Mouse (Mus musculus) thymus, adult 2 months (tissue): ENCODE data around the gene Ccdc58. TPM values are rescaled to one million over a fixed set of nuclear protein-coding genes. Genes with fewer than 3 reads are reported as not detected.

Experiments
- DNase-seq: peaks from one replicate; pipeline ENCODE4 v3.0.0; 2021
- H3K27ac ChIP-seq: fragments of 200-500 bp; 2 replicates; pipeline ENCODE4 v1.5.1; 2012; ENCODE audit warnings: low read length, control low read depth; ENCODE audit not compliant: control insufficient read depth, insufficient read depth
- H3K27me3 ChIP-seq: fragments of 200-500 bp; 2 replicates; pipeline ENCODE4 v1.6.1; 2012; ENCODE audit warnings: mild to moderate bottlenecking, low read length, moderate library complexity, mixed read lengths; ENCODE audit not compliant: control insufficient read depth, insufficient read depth
- H3K36me3 ChIP-seq: fragments of 200-500 bp; 2 replicates; pipeline ENCODE4 v1.6.1; 2012; ENCODE audit warnings: mild to moderate bottlenecking, low read length, moderate library complexity; ENCODE audit not compliant: control insufficient read depth, insufficient read depth
- H3K4me1 ChIP-seq: fragments of 200-500 bp; replicated peaks from 2 replicates; pipeline ENCODE4 v1.6.1; 2012; ENCODE audit warnings: low read length; ENCODE audit not compliant: control insufficient read depth, insufficient read depth
- H3K4me3 ChIP-seq: fragments of 200-500 bp; 2 replicates; pipeline ENCODE4 v1.5.1; 2012; ENCODE audit warnings: mild to moderate bottlenecking, low read length, control low read depth, moderate library complexity; ENCODE audit not compliant: control insufficient read depth, insufficient read depth
- CTCF ChIP-seq: fragments of 200-500 bp; IDR thresholded peaks from 2 replicates; pipeline ENCODE4 v1.5.1; 2012; ENCODE audit warnings: mild to moderate bottlenecking, control low read depth, low read length, moderate library complexity, borderline replicate concordance; ENCODE audit not compliant: control insufficient read depth, poor library complexity, insufficient read depth; ENCODE audit errors: extremely low read depth
- POLR2A ChIP-seq: fragments of 200-500 bp; IDR thresholded peaks from 2 replicates; pipeline ENCODE4 v1.6.1; 2012; ENCODE audit warnings: mild to moderate bottlenecking, low read length, control low read depth, moderate library complexity; ENCODE audit not compliant: control insufficient read depth, poor library complexity, insufficient read depth; ENCODE audit errors: extremely low read depth
- WGBS: fragments of 180-500 bp; shearing (Covaris S2); methylation state at CpG from one replicate; pipeline ENCODE4 v1.1.7; 2018; 5-methylcytosine and 5-hydroxymethylcytosine counted together
- polyA plus RNA-seq: library from polyadenylated mRNA; depleted of rRNA; stranded (reverse); fragments of >200 nt; gene quantifications from 2 replicates; pipeline ENCODE4 v1.2.3, GENCODE M21; 2012

The Ccdc58 gene
- polyA plus RNA-seq, 1 experiment: 7.6 TPM

DNA sequence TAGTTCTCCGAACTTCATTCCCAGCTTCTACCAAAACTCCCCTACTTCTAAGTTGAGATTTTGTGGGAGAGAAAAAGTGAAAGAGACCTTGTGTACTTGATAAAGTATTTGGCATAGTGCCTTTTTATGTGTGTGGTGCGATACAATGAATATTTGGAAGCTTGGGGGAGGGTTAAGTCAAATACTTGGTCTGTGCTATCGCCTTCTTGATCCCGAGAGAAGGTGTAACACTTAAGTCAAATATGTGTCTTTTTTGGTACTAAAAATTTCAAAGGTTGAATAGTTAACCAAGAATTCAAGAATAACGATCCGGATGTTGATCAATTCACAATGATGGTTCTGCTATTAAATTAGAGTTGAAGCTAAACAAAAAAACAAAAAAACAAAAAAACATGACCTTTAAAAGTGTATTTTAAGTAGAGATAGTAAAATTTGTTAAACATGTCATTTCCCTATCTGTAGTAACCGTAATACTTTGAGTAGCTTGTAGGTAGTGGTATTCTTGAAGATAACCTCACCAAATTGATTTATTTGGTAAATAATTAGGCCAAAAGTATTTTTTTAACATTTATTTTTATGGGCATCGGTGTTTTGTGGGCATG lies 1.0 kb downstream of the Ccdc58 start:
- Histone ChIP-seq H3K4me1 (peaks cover 4% of the 10 kb centered on the region; the same call in 1 of the 2 replicates), H3K4me3 (peak overlapping the region; percentile 78), H3K36me3 (no peaks in the 10 kb centered on the region), H3K27me3 (no peaks in the 10 kb centered on the region), H3K27ac (no peak overlapping the region)
- no peak for DNase-seq
- TF ChIP-seq POLR2A: no peak
- no peak for TF ChIP-seq CTCF
- WGBS: 33% methylated on average over 8 of the region's 8 CpGs

DNA sequence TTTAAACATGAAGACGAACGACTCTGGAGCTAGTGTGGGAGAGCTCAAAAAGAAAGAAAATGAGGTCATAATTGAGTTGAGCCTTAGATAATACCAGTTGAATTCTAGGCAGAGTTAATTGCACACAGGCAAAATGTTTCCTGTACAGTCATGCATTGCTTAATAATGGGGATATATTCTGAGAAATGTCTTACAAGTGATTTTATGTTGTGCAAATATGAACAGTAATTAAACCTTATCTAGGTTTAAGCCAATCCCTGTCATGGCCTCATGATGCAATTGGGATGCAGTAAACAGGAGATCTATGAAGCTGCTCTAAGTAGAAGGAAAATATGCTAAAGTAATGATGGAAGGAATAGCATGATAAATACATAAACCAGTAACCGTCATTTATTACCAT lies 3.3 kb downstream of the Ccdc58 start:
- Histone ChIP-seq H3K27me3 (no peaks in the 10 kb centered on the region), H3K4me1 (peaks cover 4% of the 10 kb centered on the region; the same call in 1 of the 2 replicates), H3K36me3 (no peaks in the 10 kb centered on the region), H3K27ac (no peak overlapping the region), H3K4me3 (no peak overlapping the region)
- TF ChIP-seq POLR2A (no peak), CTCF (no peak)
- WGBS: 95% methylated on average over 3 of the region's 3 CpGs
- no peak for DNase-seq

DNA sequence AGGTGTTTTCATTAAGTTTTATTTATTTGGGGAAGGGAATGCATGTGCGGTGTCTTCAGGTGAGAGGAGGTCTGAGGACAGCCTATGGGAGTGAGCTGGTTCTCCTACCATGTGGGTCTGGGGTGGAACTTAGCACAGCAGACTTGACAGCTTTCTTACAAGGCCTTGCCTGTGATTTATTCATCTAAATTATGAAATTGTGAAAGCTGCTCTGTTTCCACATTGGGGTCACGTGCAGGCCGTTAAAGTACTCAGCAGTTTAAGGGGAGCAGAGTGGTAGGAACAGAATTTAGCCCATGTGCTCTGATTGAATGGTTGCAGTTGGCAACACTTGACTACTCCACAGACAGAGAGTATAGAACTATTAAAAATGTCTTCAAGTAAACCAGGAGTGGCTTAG lies 8.4 kb downstream of the Ccdc58 start:
- WGBS: over 99% methylated on average over 3 of the region's 3 CpGs
- TF ChIP-seq POLR2A (no peak), CTCF (no peak)
- no peak overlapping the region for H3K27ac ChIP-seq
- H3K36me3 ChIP-seq: no peaks in the 10 kb centered on the region
- H3K27me3 ChIP-seq: no peaks in the 10 kb centered on the region
- no peak for DNase-seq
- H3K4me1 ChIP-seq: no peaks in the 10 kb centered on the region
- H3K4me3 ChIP-seq: no peak overlapping the region

DNA sequence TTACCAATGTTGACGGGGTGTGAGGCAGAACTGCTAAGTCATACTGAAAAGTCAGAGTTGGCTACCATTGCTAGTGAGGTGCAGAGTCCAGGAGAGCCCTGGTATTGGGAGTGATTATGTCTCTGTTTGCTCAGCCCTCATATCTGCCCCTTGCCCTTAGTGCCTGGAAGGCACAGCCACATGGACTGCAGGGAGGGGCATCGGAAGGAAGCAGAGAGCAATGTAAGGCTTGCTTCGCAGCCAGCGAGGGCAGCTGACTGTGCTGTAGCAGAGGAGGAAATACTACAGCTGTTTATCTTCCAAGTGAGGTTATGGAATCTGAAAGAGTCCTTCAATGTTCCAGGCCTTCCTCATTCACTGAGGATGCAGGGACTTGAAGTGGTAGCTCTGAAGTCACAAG lies 16.4 kb downstream of the Ccdc58 start:
- Histone ChIP-seq H3K27me3 (no peaks in the 10 kb centered on the region), H3K27ac (no peak overlapping the region), H3K36me3 (peaks cover 6% of the 10 kb centered on the region; the same call in 1 of the 2 replicates), H3K4me3 (no peak overlapping the region), H3K4me1 (no peaks in the 10 kb centered on the region)
- WGBS: 90% methylated on average over 4 of the region's 4 CpGs
- TF ChIP-seq CTCF (no peak), POLR2A (no peak)
- no peak for DNase-seq

GRCm38 (mm10) chr16:36089065-36089464 lies 17.6 kb downstream of the Ccdc58 start:
- no peak overlapping the region for H3K4me3 ChIP-seq
- no peak for DNase-seq
- no peaks in the 10 kb centered on the region for H3K27me3 ChIP-seq
- H3K27ac ChIP-seq: no peak overlapping the region
- TF ChIP-seq POLR2A (no peak), CTCF (no peak)
- WGBS: 95% methylated on average over 7 of the region's 7 CpGs
- no peaks in the 10 kb centered on the region for H3K4me1 ChIP-seq
- peaks cover 6% of the 10 kb centered on the region; the same call in 1 of the 2 replicates for H3K36me3 ChIP-seq

DNA sequence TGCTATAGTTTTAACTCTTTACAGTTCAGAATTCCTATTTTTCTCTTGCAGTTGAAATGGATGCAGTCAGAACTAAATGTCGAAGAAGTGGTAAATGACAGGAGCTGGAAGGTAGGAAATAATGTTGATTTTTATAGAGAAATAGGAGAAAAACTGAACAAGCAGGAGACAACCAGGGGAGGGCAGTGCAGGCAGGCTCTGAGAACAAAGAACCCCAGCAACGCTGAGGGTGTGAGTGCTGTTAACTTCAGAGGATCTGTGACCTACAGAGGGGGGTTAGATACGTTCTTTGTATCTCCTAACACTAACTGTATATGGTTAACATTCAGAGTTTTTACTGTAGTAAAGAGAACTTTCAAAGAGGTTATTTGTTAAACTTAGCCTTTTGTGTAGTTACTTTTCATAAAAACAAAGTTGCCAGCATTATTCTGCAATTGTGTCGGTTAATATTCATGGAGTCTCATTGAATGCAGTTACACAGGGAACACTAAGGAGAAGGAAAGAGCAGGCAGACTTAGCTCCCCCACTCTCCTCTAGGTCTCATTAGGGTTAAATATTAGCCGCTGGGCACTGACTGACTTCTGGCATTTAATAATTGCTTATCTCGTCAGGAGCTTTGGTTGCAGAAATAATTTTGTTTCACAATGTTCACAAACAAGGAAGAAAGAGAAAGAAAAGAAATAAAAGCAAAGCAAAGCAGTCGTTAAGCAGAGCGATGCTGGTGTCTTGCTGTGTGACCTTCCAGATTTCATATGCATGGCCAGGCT lies 18.5 kb downstream of the Ccdc58 start:
- Histone ChIP-seq H3K27ac (no peak overlapping the region), H3K4me1 (no peaks in the 10 kb centered on the region), H3K4me3 (no peak overlapping the region), H3K36me3 (peaks cover 6% of the 10 kb centered on the region; the same call in 1 of the 2 replicates), H3K27me3 (no peaks in the 10 kb centered on the region)
- no peak for TF ChIP-seq CTCF
- no peak for TF ChIP-seq POLR2A
- 85% methylated on average over 8 of the region's 8 CpGs for WGBS
- DNase-seq: no peak
